Mouse (Mus musculus): ENCODE results near the gene Rnf5. TPM values are rescaled to one million over a fixed set of nuclear protein-coding genes. Genes with fewer than 3 reads are reported as not detected.

Gene Rnf5
- polyA plus RNA-seq, 1 experiment from 2014 or later: 328 TPM

GRCm38 (mm10) chr17:34564003-34564421 lies 39.5 kb downstream of the Rnf5 start, which contains the start of gene Notch4:
Gene Notch4, plus strand, starts transcription at chr17:34564268.
- 18% methylated on average over 6 of the region's 6 CpGs for WGBS
- H3K36me3 ChIP-seq (ENCODE audit: control insufficient read depth, insufficient read depth): no peaks in the 10 kb centered on the region
- peaks cover 3% of the 10 kb centered on the region; the same call in 1 of the 2 replicates for H3K27me3 ChIP-seq (replicated peaks; ENCODE audit: control insufficient read depth, insufficient read depth, low read length)
- ATAC-seq: no peak
- no peaks in the 10 kb centered on the region for H3K4me1 ChIP-seq (replicated peaks; ENCODE audit: control insufficient read depth, insufficient read depth, low read length)
- no peak within 1 kb of the TSS for H3K4me2 ChIP-seq (ENCODE audit: low read length)
- H3K9ac ChIP-seq (replicated peaks; ENCODE audit: low read depth, low read length): no peak within 1 kb of the TSS
- H3K4me3 ChIP-seq (replicated peaks; ENCODE audit: low read length): no peak within 1 kb of the TSS
- no peak within 1 kb of the TSS for H3K27ac ChIP-seq (ENCODE audit: low read length)
- no peaks in the 10 kb centered on the region for H3K9me3 ChIP-seq (ENCODE audit: control insufficient read depth, low read length)

GRCm38 (mm10) chr17:34563354-34563753 lies 40.1 kb downstream of the Rnf5 start:
- no peaks in the 10 kb centered on the region for H3K36me3 ChIP-seq (ENCODE audit: control insufficient read depth, insufficient read depth)
- WGBS: 72% methylated on average over 11 of the region's 11 CpGs
- peaks cover 3% of the 10 kb centered on the region; the same call in 1 of the 2 replicates for H3K27me3 ChIP-seq (replicated peaks; ENCODE audit: control insufficient read depth, insufficient read depth, low read length)
- no peaks in the 10 kb centered on the region for H3K9me3 ChIP-seq (ENCODE audit: control insufficient read depth, low read length)
- no peak overlapping the region for H3K27ac ChIP-seq (ENCODE audit: low read length)
- H3K4me1 ChIP-seq (replicated peaks; ENCODE audit: control insufficient read depth, insufficient read depth, low read length): no peaks in the 10 kb centered on the region
- no peak overlapping the region for H3K4me2 ChIP-seq (ENCODE audit: low read length)
- no peak for ATAC-seq
- H3K9ac ChIP-seq (replicated peaks; ENCODE audit: low read depth, low read length): no peak overlapping the region
- no peak overlapping the region for H3K4me3 ChIP-seq (replicated peaks; ENCODE audit: low read length)

GRCm38 (mm10) chr17:34562595-34562994 lies 40.9 kb downstream of the Rnf5 start:
- H3K36me3 ChIP-seq (ENCODE audit: control insufficient read depth, insufficient read depth): no peaks in the 10 kb centered on the region
- H3K4me2 ChIP-seq (ENCODE audit: low read length): no peak overlapping the region
- H3K4me1 ChIP-seq (replicated peaks; ENCODE audit: control insufficient read depth, insufficient read depth, low read length): no peaks in the 10 kb centered on the region
- WGBS: 68% methylated on average over 3 of the region's 3 CpGs
- H3K9me3 ChIP-seq (ENCODE audit: control insufficient read depth, low read length): no peaks in the 10 kb centered on the region
- H3K4me3 ChIP-seq (replicated peaks; ENCODE audit: low read length): no peak overlapping the region
- peaks cover 3% of the 10 kb centered on the region; the same call in 1 of the 2 replicates for H3K27me3 ChIP-seq (replicated peaks; ENCODE audit: control insufficient read depth, insufficient read depth, low read length)
- no peak for ATAC-seq
- H3K9ac ChIP-seq (replicated peaks; ENCODE audit: low read depth, low read length): no peak overlapping the region
- no peak overlapping the region for H3K27ac ChIP-seq (ENCODE audit: low read length)

GRCm38 (mm10) chr17:34561200-34561599 lies 42.3 kb downstream of the Rnf5 start:
- no peaks in the 10 kb centered on the region for H3K4me1 ChIP-seq (replicated peaks; ENCODE audit: control insufficient read depth, insufficient read depth, low read length)
- H3K36me3 ChIP-seq (ENCODE audit: control insufficient read depth, insufficient read depth): no peaks in the 10 kb centered on the region
- no peak overlapping the region for H3K9ac ChIP-seq (replicated peaks; ENCODE audit: low read depth, low read length)
- H3K27ac ChIP-seq (ENCODE audit: low read length): no peak overlapping the region
- 41% methylated on average over 8 of the region's 8 CpGs for WGBS
- H3K4me3 ChIP-seq (replicated peaks; ENCODE audit: low read length): no peak overlapping the region
- H3K9me3 ChIP-seq (ENCODE audit: control insufficient read depth, low read length): no peaks in the 10 kb centered on the region
- no peaks in the 10 kb centered on the region for H3K27me3 ChIP-seq (replicated peaks; ENCODE audit: control insufficient read depth, insufficient read depth, low read length)
- no peak for ATAC-seq
- no peak overlapping the region for H3K4me2 ChIP-seq (ENCODE audit: low read length)

- Histone ChIP-seq H3K9me3 (ENCODE audit: control insufficient read depth, low read length) (no peaks in the 10 kb centered on the region), H3K27me3 (replicated peaks; ENCODE audit: control insufficient read depth, insufficient read depth, low read length) (no peaks in the 10 kb centered on the region), H3K36me3 (ENCODE audit: control insufficient read depth, insufficient read depth) (no peaks in the 10 kb centered on the region), H3K4me2 (ENCODE audit: low read length) (no peak overlapping the region), H3K27ac (ENCODE audit: low read length) (no peak overlapping the region), H3K9ac (replicated peaks; ENCODE audit: low read depth, low read length) (no peak overlapping the region), H3K4me1 (replicated peaks; ENCODE audit: control insufficient read depth, insufficient read depth, low read length) (no peaks in the 10 kb centered on the region), H3K4me3 (replicated peaks; ENCODE audit: low read length) (no peak overlapping the region)
- no peak for ATAC-seq
- WGBS: 93% methylated on average over 6 of the region's 6 CpGs
Measured at GRCm38 (mm10) chr17:34560438-34560837, 43.1 kb downstream of the Rnf5 start.

GRCm38 (mm10) chr17:34559895-34560294 lies 43.6 kb downstream of the Rnf5 start:
- H3K36me3 ChIP-seq (ENCODE audit: control insufficient read depth, insufficient read depth): no peaks in the 10 kb centered on the region
- no peak overlapping the region for H3K9ac ChIP-seq (replicated peaks; ENCODE audit: low read depth, low read length)
- no peaks in the 10 kb centered on the region for H3K4me1 ChIP-seq (replicated peaks; ENCODE audit: control insufficient read depth, insufficient read depth, low read length)
- H3K9me3 ChIP-seq (ENCODE audit: control insufficient read depth, low read length): no peaks in the 10 kb centered on the region
- no peaks in the 10 kb centered on the region for H3K27me3 ChIP-seq (replicated peaks; ENCODE audit: control insufficient read depth, insufficient read depth, low read length)
- H3K4me2 ChIP-seq (ENCODE audit: low read length): no peak overlapping the region
- H3K4me3 ChIP-seq (replicated peaks; ENCODE audit: low read length): no peak overlapping the region
- ATAC-seq: no peak
- 25% methylated on average over 15 of the region's 15 CpGs for WGBS
- no peak overlapping the region for H3K27ac ChIP-seq (ENCODE audit: low read length)

GRCm38 (mm10) chr17:34559116-34559515 lies 44.4 kb downstream of the Rnf5 start:
- ATAC-seq: no peak
- Histone ChIP-seq H3K9me3 (ENCODE audit: control insufficient read depth, low read length) (no peaks in the 10 kb centered on the region), H3K4me2 (ENCODE audit: low read length) (no peak overlapping the region), H3K4me3 (replicated peaks; ENCODE audit: low read length) (no peak overlapping the region), H3K36me3 (ENCODE audit: control insufficient read depth, insufficient read depth) (no peaks in the 10 kb centered on the region), H3K9ac (replicated peaks; ENCODE audit: low read depth, low read length) (no peak overlapping the region), H3K4me1 (replicated peaks; ENCODE audit: control insufficient read depth, insufficient read depth, low read length) (no peaks in the 10 kb centered on the region), H3K27ac (ENCODE audit: low read length) (no peak overlapping the region), H3K27me3 (replicated peaks; ENCODE audit: control insufficient read depth, insufficient read depth, low read length) (no peaks in the 10 kb centered on the region)
- WGBS: 87% methylated on average over 7 of the region's 7 CpGs

GRCm38 (mm10) chr17:34557411-34557810 lies 46.1 kb downstream of the Rnf5 start:
- H3K27ac ChIP-seq (ENCODE audit: low read length): no peak overlapping the region
- WGBS: 79% methylated on average over 11 of the region's 11 CpGs

GRCm38 (mm10) chr17:34556406-34556805 lies 47.1 kb downstream of the Rnf5 start:
- H3K9me3 ChIP-seq (ENCODE audit: control insufficient read depth, low read length): no peaks in the 10 kb centered on the region
- no peak overlapping the region for H3K27ac ChIP-seq (ENCODE audit: low read length)
- H3K36me3 ChIP-seq (ENCODE audit: control insufficient read depth, insufficient read depth): no peaks in the 10 kb centered on the region
- no peaks in the 10 kb centered on the region for H3K27me3 ChIP-seq (replicated peaks; ENCODE audit: control insufficient read depth, insufficient read depth, low read length)
- no peaks in the 10 kb centered on the region for H3K4me1 ChIP-seq (replicated peaks; ENCODE audit: control insufficient read depth, insufficient read depth, low read length)
- H3K9ac ChIP-seq (replicated peaks; ENCODE audit: low read depth, low read length): no peak overlapping the region
- H3K4me2 ChIP-seq (ENCODE audit: low read length): no peak overlapping the region
- WGBS: 81% methylated on average over 8 of the region's 8 CpGs
- H3K4me3 ChIP-seq (replicated peaks; ENCODE audit: low read length): no peak overlapping the region
- ATAC-seq: no peak

More at GRCm38 (mm10) chr17:34557411-34557810, 46.1 kb downstream of the Rnf5 start:
- H3K4me1 ChIP-seq (replicated peaks; ENCODE audit: control insufficient read depth, insufficient read depth, low read length): no peaks in the 10 kb centered on the region
- no peak overlapping the region for H3K4me2 ChIP-seq (ENCODE audit: low read length)
- H3K27me3 ChIP-seq (replicated peaks; ENCODE audit: control insufficient read depth, insufficient read depth, low read length): no peaks in the 10 kb centered on the region
- no peak for ATAC-seq
- no peak overlapping the region for H3K9ac ChIP-seq (replicated peaks; ENCODE audit: low read depth, low read length)
- H3K36me3 ChIP-seq (ENCODE audit: control insufficient read depth, insufficient read depth): no peaks in the 10 kb centered on the region
- H3K4me3 ChIP-seq (replicated peaks; ENCODE audit: low read length): no peak overlapping the region
- H3K9me3 ChIP-seq (ENCODE audit: control insufficient read depth, low read length): no peaks in the 10 kb centered on the region

GRCm38 (mm10) chr17:34555483-34555882 lies 48.0 kb downstream of the Rnf5 start:
- H3K9ac ChIP-seq (replicated peaks; ENCODE audit: low read depth, low read length): no peak overlapping the region
- H3K27me3 ChIP-seq (replicated peaks; ENCODE audit: control insufficient read depth, insufficient read depth, low read length): no peaks in the 10 kb centered on the region
- no peak overlapping the region for H3K4me3 ChIP-seq (replicated peaks; ENCODE audit: low read length)
- H3K9me3 ChIP-seq (ENCODE audit: control insufficient read depth, low read length): no peaks in the 10 kb centered on the region
- no peaks in the 10 kb centered on the region for H3K36me3 ChIP-seq (ENCODE audit: control insufficient read depth, insufficient read depth)
- no peak for ATAC-seq
- 29% methylated on average over 5 of the region's 5 CpGs for WGBS
- no peak overlapping the region for H3K27ac ChIP-seq (ENCODE audit: low read length)
- no peak overlapping the region for H3K4me2 ChIP-seq (ENCODE audit: low read length)
- H3K4me1 ChIP-seq (replicated peaks; ENCODE audit: control insufficient read depth, insufficient read depth, low read length): no peaks in the 10 kb centered on the region

Measured in forebrain, embryonic 16.5 days (tissue).